Mouse (Mus musculus): ENCODE data around the gene Clk1.

Gene Clk1

GRCm38 (mm10) chr1:58416048-58416447 lies 7.8 kb downstream of the Clk1 start:
- Histone ChIP-seq H3K4me1 (replicated peaks; ENCODE audit: low read depth, low read length) (peaks cover 47% of the 10 kb centered on the region), H3K36me3 (ENCODE audit: insufficient read depth, low read length) (peaks cover 94% of the 10 kb centered on the region), H3K4me3 (replicated peaks; ENCODE audit: low read length) (no peak overlapping the region), H3K27me3 (ENCODE audit: insufficient read depth, low read length) (no peaks in the 10 kb centered on the region), H3K9me3 (ENCODE audit: low read length) (no peaks in the 10 kb centered on the region)
- TF ChIP-seq POU5F1 (IDR thresholded peaks at IDR 0.05; ENCODE audit: borderline replicate concordance, low read length) (no peak), NANOG (IDR thresholded peaks at IDR 0.05; ENCODE audit: borderline replicate concordance, low read length) (no peak), CTCF (conservative IDR thresholded peaks at IDR 0.05; ENCODE audit: low read length) (no peak)

DNA sequence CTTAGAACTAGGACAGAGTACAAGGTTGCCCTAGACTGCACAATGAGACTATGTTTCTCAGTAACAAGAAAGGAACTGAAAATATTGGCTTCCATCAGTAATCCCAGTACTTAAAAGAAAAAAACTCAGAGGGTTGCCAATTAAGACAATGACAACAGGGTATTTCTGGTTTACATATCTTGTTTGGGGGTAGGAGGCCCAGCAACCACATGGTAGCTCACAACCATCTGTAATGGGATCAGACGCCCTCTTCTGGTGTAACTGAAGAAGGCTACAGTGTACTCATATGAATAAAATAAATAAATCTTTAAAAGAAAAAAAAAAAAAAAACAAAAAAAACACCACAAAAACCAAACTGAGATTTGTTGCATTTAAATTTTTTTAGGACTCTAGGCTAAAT lies 8.4 kb downstream of the Clk1 start:
- H3K4me3 ChIP-seq (replicated peaks; ENCODE audit: low read length): no peak overlapping the region
- TF ChIP-seq POU5F1 (IDR thresholded peaks at IDR 0.05; ENCODE audit: borderline replicate concordance, low read length) (no peak), CTCF (conservative IDR thresholded peaks at IDR 0.05; ENCODE audit: low read length) (no peak)
- no peaks in the 10 kb centered on the region for H3K9me3 ChIP-seq (ENCODE audit: low read length)
- peaks cover 50% of the 10 kb centered on the region for H3K4me1 ChIP-seq (replicated peaks; ENCODE audit: low read depth, low read length)
- no peaks in the 10 kb centered on the region for H3K27me3 ChIP-seq (ENCODE audit: insufficient read depth, low read length)
- peaks cover 97% of the 10 kb centered on the region for H3K36me3 ChIP-seq (ENCODE audit: insufficient read depth, low read length)

GRCm38 (mm10) chr1:58410776-58411175 lies 13.1 kb downstream of the Clk1 start:
- no peak overlapping the region for H3K4me3 ChIP-seq (replicated peaks; ENCODE audit: low read length)
- no peaks in the 10 kb centered on the region for H3K27me3 ChIP-seq (ENCODE audit: insufficient read depth, low read length)
- peaks cover 33% of the 10 kb centered on the region for H3K4me1 ChIP-seq (replicated peaks; ENCODE audit: low read depth, low read length)
- peaks cover 94% of the 10 kb centered on the region for H3K36me3 ChIP-seq (ENCODE audit: insufficient read depth, low read length)
- no peaks in the 10 kb centered on the region for H3K9me3 ChIP-seq (ENCODE audit: low read length)
- no peak for TF ChIP-seq CTCF (conservative IDR thresholded peaks at IDR 0.05; ENCODE audit: low read length)
- TF ChIP-seq NANOG (IDR thresholded peaks at IDR 0.05; ENCODE audit: borderline replicate concordance, low read length): no peak
- TF ChIP-seq POU5F1 (IDR thresholded peaks at IDR 0.05; ENCODE audit: borderline replicate concordance, low read length): no peak

GRCm38 (mm10) chr1:58410198-58410588 lies 13.7 kb downstream of the Clk1 start:
- Histone ChIP-seq H3K27me3 (ENCODE audit: insufficient read depth, low read length) (no peaks in the 10 kb centered on the region), H3K4me1 (replicated peaks; ENCODE audit: low read depth, low read length) (peaks cover 33% of the 10 kb centered on the region), H3K36me3 (ENCODE audit: insufficient read depth, low read length) (peaks cover 94% of the 10 kb centered on the region), H3K9me3 (ENCODE audit: low read length) (no peaks in the 10 kb centered on the region), H3K4me3 (replicated peaks; ENCODE audit: low read length) (no peak overlapping the region)
- TF ChIP-seq POU5F1 (IDR thresholded peaks at IDR 0.05; ENCODE audit: borderline replicate concordance, low read length) (no peak), NANOG (IDR thresholded peaks at IDR 0.05; ENCODE audit: borderline replicate concordance, low read length) (no peak), CTCF (conservative IDR thresholded peaks at IDR 0.05; ENCODE audit: low read length) (no peak)

DNA sequence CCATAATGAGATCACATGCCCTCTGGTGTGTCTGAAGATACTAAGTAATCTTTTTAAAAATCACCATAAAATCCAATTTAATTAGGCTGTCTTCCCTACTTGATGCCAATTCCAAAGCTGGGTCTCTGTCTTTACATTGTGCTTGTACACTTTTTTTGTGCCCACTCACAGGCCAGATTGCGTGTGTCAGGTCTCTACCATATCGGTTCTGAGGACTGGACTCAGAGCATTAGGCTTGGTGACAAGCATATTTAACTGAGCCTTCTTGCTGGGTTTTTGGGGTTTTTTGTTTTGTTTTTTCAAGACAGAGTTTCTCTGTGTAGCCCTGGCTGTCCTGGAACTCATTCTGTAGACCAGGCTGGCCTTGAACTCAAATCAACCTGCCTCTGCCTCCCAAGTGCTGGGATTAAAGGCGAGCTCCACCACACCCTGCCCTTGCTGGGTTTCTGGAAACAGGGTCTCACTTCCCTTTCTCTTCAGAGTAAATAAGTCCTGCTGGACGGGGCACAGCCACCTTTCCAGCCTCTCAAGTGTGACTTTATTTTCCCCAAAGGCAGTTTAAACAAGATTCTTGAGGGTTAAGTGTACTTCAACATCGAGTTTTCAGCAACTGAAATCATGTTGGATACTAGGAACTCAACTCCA lies 14.2 kb downstream of the Clk1 start:
- Histone ChIP-seq H3K9me3 (ENCODE audit: low read length) (no peaks in the 10 kb centered on the region), H3K36me3 (ENCODE audit: insufficient read depth, low read length) (peaks cover 94% of the 10 kb centered on the region), H3K4me3 (replicated peaks; ENCODE audit: low read length) (no peak overlapping the region), H3K27me3 (ENCODE audit: insufficient read depth, low read length) (no peaks in the 10 kb centered on the region), H3K4me1 (replicated peaks; ENCODE audit: low read depth, low read length) (peaks cover 33% of the 10 kb centered on the region)
- TF ChIP-seq CTCF (conservative IDR thresholded peaks at IDR 0.05; ENCODE audit: low read length) (no peak), NANOG (IDR thresholded peaks at IDR 0.05; ENCODE audit: borderline replicate concordance, low read length) (no peak), POU5F1 (IDR thresholded peaks at IDR 0.05; ENCODE audit: borderline replicate concordance, low read length) (no peak)

- Histone ChIP-seq H3K4me3 (replicated peaks; ENCODE audit: low read length) (no peak overlapping the region), H3K4me1 (replicated peaks; ENCODE audit: low read depth, low read length) (peaks cover 39% of the 10 kb centered on the region), H3K36me3 (ENCODE audit: insufficient read depth, low read length) (peaks cover 94% of the 10 kb centered on the region), H3K27me3 (ENCODE audit: insufficient read depth, low read length) (no peaks in the 10 kb centered on the region), H3K9me3 (ENCODE audit: low read length) (no peaks in the 10 kb centered on the region)
- TF ChIP-seq POU5F1 (IDR thresholded peaks at IDR 0.05; ENCODE audit: borderline replicate concordance, low read length) (no peak), CTCF (conservative IDR thresholded peaks at IDR 0.05; ENCODE audit: low read length) (no peak), NANOG (IDR thresholded peaks at IDR 0.05; ENCODE audit: borderline replicate concordance, low read length) (no peak)
These were observed 15.7 kb downstream of the Clk1 start for GRCm38 (mm10) chr1:58408141-58408540.

DNA sequence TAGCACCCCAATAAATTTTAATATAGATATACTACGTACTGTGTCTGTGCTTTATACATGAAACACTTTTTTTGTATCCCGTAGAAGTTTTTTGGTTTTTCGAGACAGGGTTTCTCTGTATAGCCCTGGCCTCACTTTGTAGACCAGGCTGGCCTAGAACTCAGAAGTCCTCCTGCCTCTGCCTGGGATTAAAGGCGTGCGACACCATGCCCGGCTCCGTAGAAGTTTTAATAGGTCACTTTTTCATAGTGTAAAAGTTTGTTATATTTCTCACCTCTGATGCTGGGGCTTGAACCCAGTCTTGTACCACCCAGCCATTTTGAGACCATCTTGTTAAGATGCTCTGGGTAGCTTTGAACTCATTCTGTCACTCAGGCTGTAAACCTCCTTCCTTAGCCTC lies 16.5 kb downstream of the Clk1 start:
- peaks cover 44% of the 10 kb centered on the region for H3K4me1 ChIP-seq (replicated peaks; ENCODE audit: low read depth, low read length)
- H3K4me3 ChIP-seq (replicated peaks; ENCODE audit: low read length): no peak overlapping the region
- H3K36me3 ChIP-seq (ENCODE audit: insufficient read depth, low read length): peaks cover 94% of the 10 kb centered on the region
- no peaks in the 10 kb centered on the region for H3K27me3 ChIP-seq (ENCODE audit: insufficient read depth, low read length)
- H3K9me3 ChIP-seq (ENCODE audit: low read length): no peaks in the 10 kb centered on the region
- TF ChIP-seq POU5F1 (IDR thresholded peaks at IDR 0.05; ENCODE audit: borderline replicate concordance, low read length) (no peak), CTCF (conservative IDR thresholded peaks at IDR 0.05; ENCODE audit: low read length) (no peak), NANOG (IDR thresholded peaks at IDR 0.05; ENCODE audit: borderline replicate concordance, low read length) (no peak)

- Histone ChIP-seq H3K9me3 (ENCODE audit: low read length) (no peaks in the 10 kb centered on the region), H3K4me3 (replicated peaks; ENCODE audit: low read length) (no peak overlapping the region), H3K27me3 (ENCODE audit: insufficient read depth, low read length) (no peaks in the 10 kb centered on the region), H3K4me1 (replicated peaks; ENCODE audit: low read depth, low read length) (peaks cover 51% of the 10 kb centered on the region), H3K36me3 (ENCODE audit: insufficient read depth, low read length) (peaks cover 94% of the 10 kb centered on the region)
- no peak for TF ChIP-seq CTCF (conservative IDR thresholded peaks at IDR 0.05; ENCODE audit: low read length)
- no peak for TF ChIP-seq NANOG (IDR thresholded peaks at IDR 0.05; ENCODE audit: borderline replicate concordance, low read length)
- TF ChIP-seq POU5F1 (IDR thresholded peaks at IDR 0.05; ENCODE audit: borderline replicate concordance, low read length): no peak
These were observed 20.1 kb downstream of the Clk1 start for GRCm38 (mm10) chr1:58403745-58404144.

- TF ChIP-seq CTCF (conservative IDR thresholded peaks at IDR 0.05; ENCODE audit: low read length) (no peak), POU5F1 (IDR thresholded peaks at IDR 0.05; ENCODE audit: borderline replicate concordance, low read length) (no peak), NANOG (IDR thresholded peaks at IDR 0.05; ENCODE audit: borderline replicate concordance, low read length) (no peak)
- Histone ChIP-seq H3K27me3 (ENCODE audit: insufficient read depth, low read length) (no peaks in the 10 kb centered on the region), H3K4me1 (replicated peaks; ENCODE audit: low read depth, low read length) (peaks cover 63% of the 10 kb centered on the region), H3K9me3 (ENCODE audit: low read length) (no peaks in the 10 kb centered on the region), H3K36me3 (ENCODE audit: insufficient read depth, low read length) (peaks cover 98% of the 10 kb centered on the region), H3K4me3 (replicated peaks; ENCODE audit: low read length) (no peak overlapping the region)
These were observed 22.5 kb downstream of the Clk1 start for GRCm38 (mm10) chr1:58401396-58401795.
